Mouse (Mus musculus) spleen, adult 18-20 months (tissue): Measurements from ENCODE around the gene Gabpb1.

Source experiments
- DNase-seq, 2 experiments: peaks; one replicate each; pipeline ENCODE4 v3.0.0; 2022; ENCODE audit warnings: mixed read lengths in 2 of 2

Gabpb1 gene

DNA sequence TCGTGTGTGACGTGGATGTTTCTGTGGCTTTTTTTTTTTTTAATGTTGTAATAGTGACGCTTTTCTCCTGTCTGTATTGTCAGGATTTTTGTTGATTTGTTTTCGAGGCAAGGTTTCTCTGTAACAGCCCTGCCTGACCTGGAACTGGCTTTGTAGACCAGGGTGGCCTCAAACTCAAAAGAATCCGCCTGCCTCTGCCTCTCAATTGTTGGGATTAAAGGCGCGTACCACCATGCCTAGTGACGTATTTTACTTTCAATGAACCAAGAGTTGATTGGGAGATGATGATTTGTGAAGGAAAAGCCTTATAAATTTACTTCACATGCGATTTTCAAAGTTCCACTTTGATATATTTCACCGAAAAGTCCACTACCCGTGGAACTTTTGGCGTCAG, at the start of gene Gabpb1:
Gene Gabpb1 (minus strand): TSS at position 216 of the 394 bp plus-strand sequence.
- no peak for DNase-seq

DNA sequence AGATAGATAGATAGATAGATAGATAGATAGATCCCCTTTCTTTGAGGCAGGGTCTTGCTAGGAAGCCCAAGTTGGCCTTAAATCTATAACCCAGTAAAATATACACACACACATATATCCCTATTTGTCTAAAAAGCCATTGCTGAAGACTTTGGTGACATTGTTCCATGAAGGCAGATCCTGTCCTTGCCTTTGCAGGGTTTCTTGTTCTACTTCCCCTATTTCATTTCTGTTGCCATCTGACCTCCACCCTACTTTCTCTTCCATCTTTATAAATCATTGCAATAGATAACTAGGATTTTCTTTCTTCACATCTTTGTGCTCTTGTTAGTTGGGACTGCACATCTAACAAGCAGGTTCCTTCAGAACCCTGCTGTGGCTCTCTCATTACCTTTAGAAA, 36.8 kb upstream of the Gabpb1 start:
- DNase-seq, result no peak

DNA sequence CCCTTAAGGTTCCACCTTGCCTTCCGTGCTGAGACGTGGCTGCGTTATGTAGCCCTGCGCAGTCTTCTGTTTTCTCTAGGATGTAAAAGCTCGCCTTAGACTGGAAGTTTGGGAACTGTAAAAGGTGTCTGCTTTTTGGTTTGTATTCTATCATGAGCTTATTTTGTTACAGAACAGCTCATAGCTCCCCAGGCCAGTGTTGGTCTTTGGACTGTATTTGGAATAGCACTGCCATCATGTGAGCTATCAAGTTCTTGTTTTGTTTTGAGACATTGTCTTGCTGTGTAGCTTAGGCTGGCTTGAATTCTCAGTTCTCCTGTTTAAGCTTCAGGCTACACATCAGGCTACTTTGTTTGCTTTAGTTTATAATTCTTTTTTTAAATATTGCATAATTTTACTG, 36.4 kb upstream of the Gabpb1 start:
- no peak for DNase-seq

DNA sequence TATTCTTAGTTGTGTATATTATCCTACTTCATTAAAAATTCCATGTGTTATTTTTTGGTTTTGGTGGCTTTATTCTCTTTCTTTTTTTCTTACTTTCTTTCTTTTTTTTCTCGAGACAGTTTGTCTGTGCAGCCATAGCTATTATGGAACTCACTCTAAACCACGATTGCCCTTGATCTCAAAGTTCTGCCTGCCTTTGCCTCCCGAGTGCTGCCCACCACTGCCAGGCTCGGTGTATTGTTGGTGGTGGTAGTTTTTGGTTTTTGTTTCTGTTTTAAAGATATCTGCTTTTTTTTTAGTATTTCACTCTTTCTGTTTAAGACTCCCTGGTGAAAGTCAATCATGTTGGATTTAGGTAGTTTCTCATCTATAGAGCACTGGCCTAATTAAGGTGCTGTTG, 32.2 kb upstream of the Gabpb1 start:
- no peak for DNase-seq

DNA sequence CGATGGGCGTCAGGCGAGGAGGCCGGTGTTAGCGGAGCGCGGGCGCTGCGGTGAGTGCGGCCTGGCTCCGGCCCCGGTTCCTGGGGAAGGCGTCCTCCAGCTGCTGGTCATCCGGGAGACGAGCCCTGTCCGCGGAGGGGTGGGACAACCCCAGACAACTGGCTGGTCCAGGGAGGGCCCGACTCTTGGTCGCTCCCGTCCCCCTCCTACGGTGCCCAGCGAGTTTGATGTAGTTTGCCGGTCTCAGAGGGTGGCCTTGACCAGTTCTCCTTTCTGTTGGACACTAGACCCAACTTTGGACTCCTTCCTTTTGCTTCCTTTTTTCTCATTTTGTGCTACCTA, 31.3 kb upstream of the Gabpb1 start:
- no peak for DNase-seq

DNA sequence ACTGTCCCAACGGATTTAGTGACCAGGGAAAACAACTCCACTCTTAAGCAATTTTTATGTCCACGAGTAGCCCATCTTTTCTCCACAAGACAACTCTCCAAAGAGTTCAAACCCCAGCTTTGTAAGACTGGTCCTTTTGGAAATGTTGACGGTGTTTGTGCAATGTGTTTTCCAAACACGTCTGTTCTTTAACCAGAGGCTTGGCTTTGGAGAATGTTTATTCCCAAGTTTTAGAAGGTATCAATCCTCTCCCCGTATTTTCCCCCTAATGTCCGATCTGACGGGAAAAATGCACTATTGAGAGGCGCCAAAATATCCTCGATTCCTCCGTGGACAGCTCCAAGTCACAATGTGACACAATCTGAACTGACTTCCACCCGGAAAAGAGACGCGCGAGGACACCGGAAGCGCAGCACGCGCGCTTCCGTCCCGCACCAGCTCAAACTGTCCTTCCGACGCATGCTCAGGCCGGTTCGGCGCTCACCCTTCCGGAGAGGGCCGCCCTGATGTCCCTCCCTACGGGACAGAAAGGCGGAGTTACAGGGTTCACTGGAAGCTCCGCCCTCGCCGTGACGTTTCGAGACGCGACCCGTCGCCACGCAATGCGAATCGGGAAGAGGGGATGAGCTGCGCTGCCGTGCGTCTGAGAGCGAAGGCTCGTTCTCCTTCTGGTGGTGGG, 30.8 kb upstream of the Gabpb1 start, which contains the start of gene Usp8:
Gene Usp8 (plus strand): TSS at position 570 of the 679 bp plus-strand sequence.
- peak; percentile 96 to 97 for DNase-seq

DNA sequence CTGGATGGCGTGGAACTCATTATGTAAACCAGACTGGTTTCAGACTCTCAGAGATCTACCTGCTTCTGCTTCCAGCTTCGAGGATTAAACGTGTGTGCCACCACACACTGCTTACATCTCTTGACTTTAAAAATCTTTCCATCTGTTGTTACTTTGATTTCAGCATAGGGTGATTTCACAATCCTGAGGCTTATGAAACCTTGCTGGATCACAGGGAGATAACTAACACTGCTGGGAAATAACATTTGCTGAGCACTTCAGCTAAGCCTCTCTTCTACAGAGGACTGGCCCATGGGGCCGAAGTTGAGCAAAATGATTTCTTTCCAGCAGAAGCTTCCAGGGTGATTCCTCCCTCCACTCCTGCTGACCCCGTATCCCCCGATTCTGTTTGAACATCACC, 19.1 kb upstream of the Gabpb1 start:
- DNase-seq, result no peak

DNA sequence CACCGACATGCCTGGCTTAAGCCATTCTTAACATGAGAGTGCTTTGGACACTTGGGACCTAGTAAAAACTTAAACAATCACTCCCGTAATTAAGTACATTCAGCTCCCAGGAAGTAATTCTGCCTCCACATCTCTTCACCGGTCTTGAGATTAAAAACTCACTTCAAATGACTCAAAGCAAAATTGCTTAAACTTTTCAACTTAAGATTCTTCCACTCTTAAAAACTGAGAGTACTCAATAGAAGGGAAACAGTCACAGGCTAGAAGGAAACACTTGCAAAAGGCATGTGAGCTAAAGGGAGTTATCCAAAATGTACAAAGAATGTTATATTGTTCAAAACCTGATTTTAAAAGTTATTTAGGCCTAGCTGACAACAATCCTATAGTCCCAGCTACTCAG, 15.2 kb upstream of the Gabpb1 start:
- no peak for DNase-seq

DNA sequence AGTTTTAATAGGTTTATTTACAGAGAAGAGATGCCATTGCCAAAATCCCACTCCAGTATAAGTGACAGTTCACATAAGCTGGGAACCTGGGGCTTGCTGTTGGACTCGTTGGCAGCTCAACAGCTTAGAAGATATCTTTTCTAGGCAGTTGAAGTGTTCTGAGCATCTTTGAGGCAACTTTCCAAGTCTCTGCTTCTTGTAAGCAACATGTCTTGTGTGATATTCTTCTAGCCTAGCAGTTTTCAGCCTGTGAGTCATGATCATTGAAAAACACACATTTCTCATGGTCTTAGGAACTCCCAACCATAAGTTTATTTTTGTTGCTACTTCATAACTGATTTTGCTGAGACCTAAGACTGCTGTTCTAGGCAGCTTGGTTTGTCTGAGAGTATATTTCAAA, 6.8 kb upstream of the Gabpb1 start:
- DNase-seq, result no peak

DNA sequence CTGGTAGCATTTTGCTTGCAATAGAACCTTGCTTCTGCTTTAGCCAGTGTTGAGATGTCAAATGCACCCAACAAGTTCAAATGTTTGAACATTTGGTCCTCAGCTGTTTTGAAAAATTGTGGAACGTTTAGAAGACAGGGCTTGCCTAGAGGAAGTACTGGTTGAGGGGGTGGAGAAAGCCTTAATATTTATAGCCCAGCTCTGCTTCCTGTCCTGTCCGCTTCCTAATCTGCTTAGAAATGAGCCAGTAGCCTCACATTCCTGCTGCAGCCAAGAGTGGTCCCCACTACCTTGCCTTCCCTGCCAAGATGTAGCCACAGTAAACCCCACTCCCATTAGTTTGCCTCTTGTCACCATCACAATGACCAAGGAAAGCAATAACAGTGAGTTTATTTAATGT, 6.2 kb upstream of the Gabpb1 start:
- DNase-seq, result no peak

DNA sequence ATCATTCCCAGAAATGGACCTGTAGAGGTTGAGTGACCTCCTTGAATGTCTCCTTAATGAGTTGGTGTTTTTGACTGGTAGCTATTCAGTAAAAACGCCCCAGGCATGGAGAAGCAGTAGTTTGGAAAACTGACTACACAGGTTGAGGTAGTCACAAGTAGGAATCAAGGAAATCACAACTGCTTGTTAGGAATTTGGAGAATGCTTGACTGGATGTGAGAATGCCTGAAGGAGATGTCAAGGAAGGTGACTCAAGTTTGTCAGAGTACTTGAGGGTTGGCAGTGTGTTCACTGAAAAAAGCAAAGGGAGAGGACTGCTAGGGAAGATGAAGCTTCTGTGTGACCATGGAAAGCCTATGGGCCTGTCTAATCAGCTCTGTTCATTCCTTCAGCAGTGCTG, 1.2 kb upstream of the Gabpb1 start:
- no peak for DNase-seq

DNA sequence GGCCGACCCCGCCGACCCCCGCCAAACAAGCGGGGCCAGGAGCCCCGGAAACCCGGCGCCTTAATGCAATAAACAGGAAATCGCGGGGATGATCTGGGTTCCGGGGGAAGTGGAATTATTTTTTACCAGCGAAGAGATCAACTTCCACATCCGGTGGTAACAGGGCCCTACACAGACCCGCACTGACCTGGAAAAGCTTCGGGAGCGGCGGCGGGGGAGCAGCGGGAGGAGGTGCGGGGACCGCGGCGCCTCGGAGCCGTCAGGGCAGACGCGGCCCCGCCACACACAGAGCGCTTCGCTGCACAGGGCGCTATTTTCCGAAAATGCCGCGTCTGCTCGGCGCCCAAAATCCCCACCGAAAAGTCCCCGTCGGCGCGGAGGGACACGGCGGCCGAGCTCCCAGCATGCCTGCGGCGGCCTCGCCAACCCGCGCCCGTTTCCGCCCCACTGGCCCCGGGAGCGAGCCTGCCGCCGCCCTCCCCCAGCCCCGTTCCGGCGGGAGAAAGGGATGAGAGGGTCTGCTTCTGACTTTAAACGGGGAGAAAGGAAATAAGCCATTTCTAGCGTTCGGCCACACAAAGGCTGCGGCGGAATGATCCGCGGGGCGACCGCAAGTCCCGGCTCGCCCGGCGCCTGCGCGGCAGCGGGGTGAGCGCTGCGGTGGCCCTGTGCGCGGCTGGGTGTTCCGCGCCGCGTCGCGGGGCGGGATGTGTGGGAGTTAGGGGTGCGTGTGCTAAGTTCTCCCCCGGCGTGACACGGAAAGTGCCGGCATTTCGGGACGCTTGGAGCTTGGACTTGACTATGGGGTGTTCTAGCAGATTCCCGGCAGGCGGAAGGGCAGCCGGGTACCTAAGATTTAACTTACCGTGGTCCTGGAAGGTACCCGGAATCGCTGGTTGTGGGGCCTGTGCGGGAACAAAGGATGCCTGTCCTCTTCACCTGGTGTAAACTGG, 692 bp downstream of the Gabpb1 start:
- peak; percentile 78 to 86 for DNase-seq

DNA sequence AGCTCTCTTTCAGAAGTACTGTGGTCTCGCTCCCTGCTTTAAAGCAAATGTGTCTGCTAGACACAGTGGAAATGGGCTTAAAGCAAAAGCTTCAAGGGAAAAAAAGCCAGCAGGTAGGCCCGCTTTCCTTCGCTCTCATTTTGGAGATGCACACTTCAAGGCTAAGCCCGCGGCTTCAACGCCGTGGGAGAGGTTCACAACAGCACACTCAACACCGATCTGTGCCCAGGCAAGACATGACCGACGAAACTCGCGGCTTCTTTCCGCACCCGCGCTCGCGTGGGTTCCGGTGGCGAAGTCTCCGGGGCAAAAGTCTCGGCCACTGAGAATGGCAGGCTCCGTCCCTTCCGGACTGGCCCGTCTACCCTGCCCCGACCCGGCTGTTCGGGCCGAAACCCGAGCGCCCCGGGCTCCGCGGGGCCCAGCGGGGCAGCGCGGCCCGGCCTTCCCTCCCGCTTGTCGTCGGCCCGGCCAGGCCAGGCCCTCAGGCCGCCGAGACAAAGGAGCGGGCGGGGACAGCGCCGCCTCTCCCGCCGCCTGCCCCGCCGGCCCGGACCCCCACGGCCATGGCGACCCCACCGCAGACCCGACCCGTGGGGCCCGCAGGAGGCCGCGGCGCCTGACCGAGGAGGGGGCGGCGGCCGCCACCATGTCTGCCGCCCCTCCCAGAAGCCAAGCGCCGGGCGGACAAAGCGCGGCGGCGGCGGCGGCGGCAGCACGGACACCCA, 1.5 kb downstream of the Gabpb1 start:
- peak; percentile 46 to 64 for DNase-seq

DNA sequence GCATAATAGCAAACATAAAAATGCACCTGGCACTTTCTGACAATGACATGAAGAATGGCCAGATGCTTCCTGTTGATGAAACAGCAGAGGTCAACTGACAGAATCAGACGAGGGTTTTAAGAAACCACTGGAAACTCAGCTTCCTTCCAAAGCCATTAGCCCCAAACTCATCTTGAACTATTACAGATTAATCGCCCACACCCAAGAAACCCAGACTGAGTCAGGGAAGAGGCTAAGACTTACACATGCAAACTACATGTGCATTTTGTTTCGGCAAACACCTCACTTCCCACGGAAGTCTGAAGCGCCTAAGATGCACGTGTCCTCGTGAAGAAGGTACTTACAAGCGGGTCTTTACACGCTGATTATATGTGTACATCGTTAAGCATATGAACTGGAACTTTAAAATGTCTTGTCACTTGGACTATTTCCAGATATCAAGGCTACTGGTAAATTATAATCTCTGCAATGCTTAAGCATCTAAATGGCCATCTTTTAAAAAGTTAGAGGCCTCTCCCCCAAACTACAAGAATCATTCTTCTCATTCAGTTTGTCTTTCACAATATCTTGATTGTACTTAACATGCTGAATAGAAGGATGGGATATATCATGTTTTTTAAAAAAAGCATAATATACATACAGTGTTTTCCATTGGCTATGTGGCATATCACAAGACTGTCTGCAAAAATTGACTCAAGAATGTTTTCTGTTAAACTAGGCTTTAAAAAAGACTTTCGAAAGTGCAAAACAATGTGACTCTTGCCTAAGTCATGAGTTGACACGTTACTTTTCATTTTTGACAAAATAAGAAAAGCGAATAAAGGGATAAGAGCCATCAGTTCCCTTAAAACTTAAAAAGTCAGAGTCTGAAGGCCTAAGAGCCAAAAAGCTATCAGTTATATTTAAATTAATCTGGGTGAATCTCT, 2.6 kb downstream of the Gabpb1 start:
- no peak for DNase-seq

DNA sequence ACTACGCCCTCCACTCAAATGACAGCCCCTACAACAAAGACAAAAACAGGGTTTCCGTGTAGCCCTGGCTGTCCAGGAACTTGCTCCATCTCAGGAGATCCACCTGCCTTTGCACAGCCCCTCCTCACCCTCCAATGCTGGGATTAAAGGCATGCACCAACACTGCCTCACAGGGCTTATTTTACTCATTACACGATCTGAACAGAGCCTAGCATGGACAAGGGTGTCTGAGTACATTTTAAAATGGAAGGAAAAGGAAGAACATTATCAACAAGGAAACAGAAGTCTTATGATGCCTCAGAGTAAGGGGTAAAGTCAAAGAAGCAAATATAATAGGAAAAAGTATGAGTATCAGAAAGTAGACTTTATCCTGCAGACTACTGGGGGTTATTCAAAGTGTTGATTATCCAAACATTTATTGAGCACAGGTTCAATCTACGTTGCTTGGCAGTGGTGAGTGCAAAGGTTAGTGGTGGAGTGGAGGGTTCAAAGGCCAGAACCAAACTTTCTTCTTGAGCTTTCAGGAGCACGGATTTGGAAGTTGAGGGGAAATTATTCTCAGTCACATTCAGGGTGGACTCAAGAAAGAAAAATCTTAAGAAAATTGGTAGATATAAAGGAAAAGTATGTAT, 7.4 kb downstream of the Gabpb1 start:
- DNase-seq, result no peak

DNA sequence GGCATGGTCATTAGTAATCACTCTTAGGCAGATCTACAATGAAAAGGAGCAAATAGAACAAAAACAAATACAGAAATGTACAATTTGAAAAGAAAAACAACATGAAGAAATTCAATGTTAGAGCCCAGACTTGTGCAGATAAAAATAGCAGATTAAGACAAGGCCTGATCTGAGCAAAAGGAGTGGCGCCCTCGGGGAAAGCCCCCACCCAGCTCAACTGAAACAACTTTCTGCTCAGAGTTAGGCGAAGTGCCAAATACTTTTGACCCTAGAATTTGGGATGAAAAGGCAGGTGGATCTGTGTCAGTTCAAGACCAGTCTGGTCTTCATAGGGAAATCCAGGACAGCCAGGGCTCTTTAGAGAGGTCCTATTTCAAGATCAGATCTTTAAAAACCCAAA, 10.2 kb downstream of the Gabpb1 start:
- DNase-seq, result no peak

DNA sequence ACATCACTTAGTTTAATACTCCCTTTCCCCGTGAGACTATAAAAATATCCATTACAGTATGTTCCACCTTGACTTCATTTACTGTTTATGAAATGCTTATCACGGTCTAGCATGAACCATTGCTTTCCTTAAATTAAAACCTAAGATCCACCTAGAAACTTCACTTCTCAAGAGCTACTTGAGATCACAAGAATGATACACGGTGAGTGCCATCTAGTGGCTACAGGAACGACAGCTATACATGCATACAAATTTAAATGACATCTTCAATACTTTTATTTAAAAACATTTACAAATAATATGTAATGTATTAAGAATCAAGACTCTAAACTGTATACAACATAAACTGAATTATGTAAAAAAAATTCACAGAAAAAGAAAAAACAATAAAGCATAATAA, 12.7 kb downstream of the Gabpb1 start:
- DNase-seq, result no peak

DNA sequence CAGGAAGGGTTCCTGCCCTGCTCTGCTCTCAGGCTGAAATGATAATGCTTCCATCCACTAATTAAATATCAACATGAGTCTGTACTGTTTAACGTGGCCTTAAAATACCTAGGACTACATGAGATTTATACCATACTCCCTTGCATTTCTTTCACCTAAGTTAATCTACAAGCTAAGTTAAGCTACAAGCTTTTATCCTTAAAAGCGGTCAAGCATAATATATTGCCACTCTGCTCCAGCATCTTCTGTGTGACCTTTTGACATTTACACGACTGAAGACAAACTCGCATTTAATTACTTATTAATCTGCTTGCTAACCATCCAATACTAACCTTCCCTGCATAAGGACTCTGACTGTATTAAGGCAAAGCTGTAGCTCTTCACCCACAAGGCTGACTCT, 23.2 kb downstream of the Gabpb1 start:
- DNase-seq, result no peak

DNA sequence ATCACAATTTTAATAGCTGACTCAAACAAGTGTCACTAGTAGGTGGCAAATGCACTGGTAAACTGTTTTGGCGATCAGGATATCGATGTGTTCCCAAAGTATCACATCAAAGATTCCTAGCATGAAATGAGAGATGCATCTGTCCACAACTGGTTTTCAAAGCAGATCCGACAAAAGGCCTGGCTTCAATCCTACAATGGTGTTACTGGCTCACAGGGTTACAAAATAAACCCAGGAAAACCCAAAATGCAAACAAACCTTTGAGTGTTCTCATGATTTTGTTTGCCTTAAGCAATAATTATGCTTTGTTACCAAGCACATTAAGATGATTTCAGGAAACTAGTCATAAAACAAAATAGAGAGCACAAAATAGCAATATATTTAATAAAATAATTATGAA, 28.4 kb downstream of the Gabpb1 start:
- DNase-seq, result no peak

DNA sequence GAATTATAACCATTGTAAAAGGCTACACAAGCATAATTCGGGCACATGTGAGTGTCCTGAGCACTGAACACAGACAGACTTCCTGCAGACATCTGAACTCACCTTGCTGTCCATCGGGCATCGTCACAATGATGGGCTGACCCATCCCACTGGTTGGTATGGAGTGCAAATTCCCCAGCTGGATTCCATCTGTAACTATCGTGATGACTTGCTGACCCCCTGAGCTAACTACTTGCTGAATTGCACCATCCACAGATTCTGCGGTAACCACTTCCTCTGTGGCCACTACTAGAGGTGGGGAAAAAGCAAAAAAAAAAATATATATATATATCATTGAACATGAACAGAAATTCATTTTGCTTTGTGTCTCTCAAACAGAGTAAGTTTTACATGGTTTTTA, 29.7 kb downstream of the Gabpb1 start:
- DNase-seq, result no peak

DNA sequence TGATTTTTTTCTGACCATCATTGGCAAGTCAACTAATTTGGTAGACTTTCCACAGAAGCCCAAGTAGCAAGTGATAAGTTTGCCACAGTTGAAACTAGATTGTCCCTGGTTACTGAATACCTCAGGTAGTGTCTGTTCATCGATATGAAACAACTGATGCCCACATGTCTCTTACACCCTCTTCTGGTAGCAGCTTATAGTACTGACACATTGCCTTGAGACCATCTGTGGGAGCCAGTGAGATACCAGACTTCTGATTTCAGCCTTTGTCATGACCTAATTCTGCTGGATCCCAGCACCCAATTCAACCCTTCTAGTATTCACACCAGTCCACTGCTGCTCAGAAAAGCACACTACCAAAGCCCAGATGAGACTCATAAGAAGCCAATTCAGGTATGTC, 31.4 kb downstream of the Gabpb1 start:
- DNase-seq, result no peak

DNA sequence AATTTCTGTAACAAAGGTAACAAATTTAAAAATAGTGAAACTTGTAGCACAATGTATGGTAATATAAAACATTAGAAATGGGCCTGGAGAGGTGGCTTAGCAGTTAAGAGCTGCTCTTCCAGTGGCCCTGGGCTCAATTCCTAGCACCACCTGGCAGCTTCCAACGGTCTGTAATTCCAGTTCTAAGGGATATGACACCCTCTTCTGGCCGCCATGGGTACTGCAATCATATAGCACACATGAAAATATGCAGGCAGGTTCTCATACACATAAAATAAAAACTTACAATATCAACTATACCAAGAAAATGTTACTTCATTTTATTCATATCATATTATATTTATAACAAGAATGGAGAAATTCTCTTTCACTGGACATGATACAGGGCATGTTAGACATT, 35.8 kb downstream of the Gabpb1 start:
- no peak for DNase-seq
